Mouse (Mus musculus): Measurements from ENCODE around the gene Srrt.

The Srrt gene

GRCm38 (mm10) chr5:137263897-137264720, 43.4 kb downstream of the Srrt start:
- DNase-seq (ENCODE audit: low spot score) = no peak
